Mouse (Mus musculus): Measurements from ENCODE around the gene C1qtnf5.

- TF ChIP-seq CTCF (IDR thresholded peaks at IDR 0.05; ENCODE audit: extremely low read depth, insufficient read depth, low read length) (no peak), POLR2A (IDR thresholded peaks at IDR 0.05; ENCODE audit: extremely low read depth, insufficient read depth, low read length) (no peak)
Observed at GRCm38 (mm10) chr9:44131276-44131590, 24.2 kb downstream of the C1qtnf5 start.

Measured in cortical plate, adult 2 months (tissue).